Mouse (Mus musculus): ENCODE results near the gene Catsperg1. TPM values are rescaled to one million over a fixed set of nuclear protein-coding genes. Genes with fewer than 3 reads are reported as not detected.

The Catsperg1 gene
- 1 to 10 TPM; 1.3 to 2.1 TPM for polyA plus RNA-seq (2017; shearing (Covaris generic))

GRCm38 (mm10) chr7:29213675-29214082, at the start of gene Catsperg1:
Gene Catsperg1 (minus strand): TSS chr7:29214035.

GRCm38 (mm10) chr7:29248261-29248841, 34.5 kb upstream of the Catsperg1 start, which contains the start of gene 2200002D01Rik:
Gene 2200002D01Rik (minus strand): TSS chr7:29248466.

GRCm38 (mm10) chr7:29238019-29238967, 24.5 kb upstream of the Catsperg1 start, which contains the start of gene Yif1b:
Gene Yif1b (plus strand): TSS chr7:29238329.

GRCm38 (mm10) chr7:29232247-29233013, 18.6 kb upstream of the Catsperg1 start, which contains the start of gene Kcnk6:
Gene Kcnk6 (minus strand): TSS chr7:29232515.

GRCm38 (mm10) chr7:29180077-29180853, 33.6 kb downstream of the Catsperg1 start, which contains the start of gene Psmd8:
Gene Psmd8 (minus strand): TSS chr7:29180701.

GRCm38 (mm10) chr7:29170066-29170754, 43.6 kb downstream of the Catsperg1 start, which contains the start of the genes Ggn and Spred3:
Gene Ggn (plus strand): TSS chr7:29170210.
Gene Spred3 (minus strand): TSS chr7:29170411.

GRCm38 (mm10) chr7:29155838-29156782, 57.7 kb downstream of the Catsperg1 start, which contains the start of gene Fam98c:
Gene Fam98c (minus strand): TSS chr7:29156234.

GRCm38 (mm10) chr7:29134693-29135386, 79.0 kb downstream of the Catsperg1 start, which contains the start of gene Rasgrp4:
Gene Rasgrp4 (plus strand): TSS chr7:29134851.

Other genes with a start within 250 kb of the Catsperg1 start
- 100 to 1,000 TPM; 306 to 337 TPM for gene Eif3k, start 232.2 kb downstream of the Catsperg1 start, polyA plus RNA-seq (2017; shearing (Covaris generic))
- 100 to 1,000 TPM; 122 to 163 TPM for gene Map4k1, start 232.0 kb downstream of the Catsperg1 start, polyA plus RNA-seq (2017; shearing (Covaris generic))
- 1 to 10 TPM in 1 of 2 experiments, under 1 TPM in 1; 0.02 to 1.4 TPM for gene Ryr1, start 88.9 kb downstream of the Catsperg1 start, polyA plus RNA-seq (2017; shearing (Covaris generic))
- 1 to 10 TPM in 1 of 2 experiments, under 1 TPM in 1; 0.94 to 1.0 TPM for gene Rasgrp4, start 79.2 kb downstream of the Catsperg1 start, polyA plus RNA-seq (2017; shearing (Covaris generic))
- 10 to 100 TPM; 68.9 to 72.7 TPM for gene Fam98c, start 57.8 kb downstream of the Catsperg1 start, polyA plus RNA-seq (2017; shearing (Covaris generic))
- under 1 TPM; 0.07 to 0.36 TPM for gene Ggn, start 43.8 kb downstream of the Catsperg1 start, polyA plus RNA-seq (2017; shearing (Covaris generic))
- under 1 TPM; 0.28 to 0.70 TPM for gene Spred3, start 43.6 kb downstream of the Catsperg1 start, polyA plus RNA-seq (2017; shearing (Covaris generic))
- 100 to 1,000 TPM; 205 to 212 TPM for gene Psmd8, start 33.3 kb downstream of the Catsperg1 start, polyA plus RNA-seq (2017; shearing (Covaris generic))
- gene Kcnk6, start 18.5 kb upstream of the Catsperg1 start, polyA plus RNA-seq (2017; shearing (Covaris generic)) = 1 to 10 TPM; 1.8 to 5.3 TPM
- 10 to 100 TPM; 62.0 to 64.6 TPM for gene Yif1b, start 24.3 kb upstream of the Catsperg1 start, polyA plus RNA-seq (2017; shearing (Covaris generic))
- 1 to 10 TPM; 2.5 to 5.8 TPM for gene 2200002D01Rik, start 34.4 kb upstream of the Catsperg1 start, polyA plus RNA-seq (2017; shearing (Covaris generic))
- 100 to 1,000 TPM; 215 to 221 TPM for gene Spint2, start 67.9 kb upstream of the Catsperg1 start, polyA plus RNA-seq (2017; shearing (Covaris generic))
- 1 to 10 TPM in 1 of 2 experiments, not detected in 1; 1.4 TPM for gene Ppp1r14a, start 75.3 kb upstream of the Catsperg1 start, polyA plus RNA-seq (2017; shearing (Covaris generic))
- under 1 TPM in 1 of 2 experiments, not detected in 1; 0.06 TPM for gene Dpf1, start 89.9 kb upstream of the Catsperg1 start, polyA plus RNA-seq (2017; shearing (Covaris generic))